Mouse (Mus musculus) mouse embryonic stem cell (cell line): Measurements from ENCODE around the gene Napa.

Experiments
- in situ Hi-C, 2 experiments: fragments of 300-500 bp; cut with MboI; formaldehyde crosslinking; loops; 1 replicate in 1 of 2; 3 replicates in 1 of 2; pipeline ENCODE4 v1.14.3; 2019 to 2020; ENCODE audit warnings: low sequenced_read_pairs in 2 of 2, low pct_unique_long_range_greater_than_20kb in 1 of 2, mixed read lengths in 1 of 2; ENCODE audit not compliant: unreplicated experiment in 1 of 2

Gene Napa

DNA sequence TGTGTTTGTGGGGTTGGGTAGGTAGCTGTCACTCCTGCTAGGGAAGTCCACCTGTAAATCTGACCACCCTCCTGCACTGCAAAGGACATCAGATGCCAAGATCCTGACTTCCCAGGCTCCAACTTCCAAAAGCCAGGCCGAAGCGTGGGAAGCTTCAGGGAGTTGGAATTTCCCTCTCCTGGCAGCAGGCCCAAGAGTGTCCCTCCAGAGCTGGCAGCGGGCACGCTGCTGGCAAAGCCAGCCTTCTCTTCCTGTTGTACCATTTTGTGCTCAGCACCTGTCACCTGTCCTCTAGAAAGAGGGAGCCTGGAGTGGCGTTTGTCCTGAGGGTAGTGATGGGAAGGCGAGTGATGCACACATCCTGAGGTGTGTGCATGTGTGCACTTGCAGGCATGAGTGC, 30.1 kb downstream of the Napa start:
- in situ Hi-C loops, result no loop called here

DNA sequence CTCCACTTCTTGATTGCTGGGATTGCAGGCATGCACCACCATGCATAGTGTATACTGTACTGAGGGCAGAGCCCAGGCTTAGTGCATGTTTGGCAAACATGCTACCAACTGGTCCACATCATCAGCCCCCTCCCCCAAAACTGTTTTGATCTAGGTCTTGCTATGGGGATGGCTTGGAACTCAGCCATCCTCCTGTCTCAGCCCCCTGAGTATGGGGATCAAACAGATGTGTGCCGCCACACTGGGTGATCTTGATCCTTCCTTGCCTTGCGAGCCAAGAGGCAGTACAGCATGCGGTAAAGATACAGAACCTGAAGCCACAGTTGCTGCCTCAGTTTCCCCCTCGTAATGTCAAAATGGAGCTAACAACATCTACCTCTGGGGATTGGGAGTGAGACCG, 30.6 kb downstream of the Napa start:
- in situ Hi-C loops, result no loop called here

- in situ Hi-C loops, result no loop called here
Measured at GRCm38 (mm10) chr7:16129421-16129845, 31.2 kb downstream of the Napa start, which contains the start of gene Slc8a2. Slc8a2 (plus strand) TSS chr7:16129826.

GRCm38 (mm10) chr7:16129846-16130691, 31.8 kb downstream of the Napa start:
- in situ Hi-C loops, result no loop called here

DNA sequence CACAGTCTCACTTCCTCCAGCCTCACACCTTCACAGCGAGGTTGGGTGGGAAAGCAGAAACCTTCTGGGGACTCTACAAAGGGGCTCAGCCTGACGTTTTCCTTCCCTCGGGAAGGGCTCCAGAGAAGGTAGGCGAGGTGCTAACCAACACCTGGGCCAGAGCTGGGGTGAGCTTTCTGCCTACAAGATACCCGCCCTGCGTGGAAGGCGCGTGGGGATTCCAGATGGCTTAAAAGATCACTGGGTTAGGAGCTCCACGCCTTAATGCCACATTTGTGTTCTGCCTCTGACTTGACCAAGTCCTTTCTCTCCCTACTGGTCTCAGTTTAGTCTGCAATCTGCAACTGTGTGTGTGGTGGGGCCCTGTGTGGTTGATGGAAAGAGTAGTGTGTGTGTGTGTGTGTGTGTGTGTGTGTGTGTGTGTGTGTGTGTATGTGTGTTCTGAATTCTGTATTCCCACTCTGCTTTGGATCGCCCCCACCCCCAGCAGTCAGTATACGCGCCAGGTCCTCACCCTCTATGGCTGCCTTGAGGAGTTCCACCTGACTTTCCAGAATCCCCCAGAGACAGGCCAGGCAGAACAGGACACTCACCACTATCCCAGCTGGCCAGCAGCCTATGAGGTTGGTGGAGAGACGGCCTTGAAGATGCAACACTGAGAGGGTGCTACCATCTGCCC, 32.8 kb downstream of the Napa start:
- in situ Hi-C loops, result no loop called here

- in situ Hi-C loops, result no loop called here
Measured at GRCm38 (mm10) chr7:16132161-16132581, 33.9 kb downstream of the Napa start.

DNA sequence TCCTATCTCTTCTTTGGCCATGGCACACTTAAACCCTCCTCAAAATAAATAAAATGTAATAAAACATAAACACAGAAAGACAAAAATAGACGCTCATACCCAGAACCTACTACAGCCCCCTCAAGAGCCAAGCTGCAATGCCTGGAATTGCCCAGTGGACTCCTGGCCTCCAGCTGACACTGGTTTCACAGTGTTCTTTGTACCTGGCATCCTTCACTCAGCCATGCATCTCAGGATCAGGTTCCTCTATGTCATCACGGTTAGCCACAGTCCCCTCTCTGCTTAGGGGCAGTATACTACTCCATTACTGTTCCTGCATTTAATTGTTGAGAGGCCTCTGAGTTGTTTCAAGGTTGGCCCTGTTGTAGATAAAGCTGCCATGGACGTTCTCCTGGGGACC, 34.7 kb downstream of the Napa start:
- in situ Hi-C loops, result no loop called here

GRCm38 (mm10) chr7:16133691-16134090, 35.4 kb downstream of the Napa start:
- in situ Hi-C loops, result no loop called here

DNA sequence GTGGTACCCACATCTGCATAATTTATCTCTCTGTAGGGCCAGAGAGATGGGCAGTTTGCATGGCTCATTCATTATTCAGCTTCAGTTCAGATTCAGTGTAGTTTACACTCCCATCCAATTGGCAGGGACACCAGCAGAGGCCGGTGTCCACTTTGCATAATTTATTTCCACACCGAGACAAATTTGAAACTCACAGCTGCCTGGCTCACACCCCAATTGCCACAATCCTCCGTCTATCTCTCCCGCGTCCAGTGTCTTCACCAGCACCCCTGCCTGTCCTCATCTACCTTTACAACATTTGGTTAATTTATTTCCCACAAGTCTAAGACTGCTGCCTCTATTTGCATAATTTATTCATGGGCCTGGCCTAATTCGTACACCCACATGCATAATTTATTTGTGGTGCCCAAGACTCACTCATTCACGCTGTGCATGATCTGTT, 36.7 kb downstream of the Napa start:
- in situ Hi-C loops, result no loop called here

GRCm38 (mm10) chr7:16146489-16147410, 48.5 kb downstream of the Napa start:
- in situ Hi-C loops, result no loop called here

DNA sequence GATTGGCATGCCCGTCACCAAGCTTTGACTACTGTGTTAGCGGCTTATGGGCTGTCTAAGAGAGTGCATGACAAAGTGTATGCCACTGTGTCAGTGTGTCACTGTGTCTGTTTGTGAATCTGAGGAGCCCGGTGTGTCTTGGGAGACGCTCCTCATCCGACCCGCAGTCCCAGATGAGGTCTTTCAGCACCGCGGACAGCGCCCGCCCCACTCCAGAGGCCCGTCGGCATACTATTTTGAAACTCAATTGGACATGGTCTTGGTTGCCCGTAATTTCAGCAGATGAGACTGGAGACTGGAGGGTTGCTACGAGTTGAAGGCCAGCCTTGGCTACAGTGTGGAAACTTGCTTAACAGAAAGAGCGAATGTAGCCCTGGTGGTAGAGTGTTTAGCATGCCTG, 49.4 kb downstream of the Napa start:
- in situ Hi-C loops, result no loop called here

- in situ Hi-C loops, result no loop called here
Measured at GRCm38 (mm10) chr7:16149241-16149640, 51.0 kb downstream of the Napa start.

DNA sequence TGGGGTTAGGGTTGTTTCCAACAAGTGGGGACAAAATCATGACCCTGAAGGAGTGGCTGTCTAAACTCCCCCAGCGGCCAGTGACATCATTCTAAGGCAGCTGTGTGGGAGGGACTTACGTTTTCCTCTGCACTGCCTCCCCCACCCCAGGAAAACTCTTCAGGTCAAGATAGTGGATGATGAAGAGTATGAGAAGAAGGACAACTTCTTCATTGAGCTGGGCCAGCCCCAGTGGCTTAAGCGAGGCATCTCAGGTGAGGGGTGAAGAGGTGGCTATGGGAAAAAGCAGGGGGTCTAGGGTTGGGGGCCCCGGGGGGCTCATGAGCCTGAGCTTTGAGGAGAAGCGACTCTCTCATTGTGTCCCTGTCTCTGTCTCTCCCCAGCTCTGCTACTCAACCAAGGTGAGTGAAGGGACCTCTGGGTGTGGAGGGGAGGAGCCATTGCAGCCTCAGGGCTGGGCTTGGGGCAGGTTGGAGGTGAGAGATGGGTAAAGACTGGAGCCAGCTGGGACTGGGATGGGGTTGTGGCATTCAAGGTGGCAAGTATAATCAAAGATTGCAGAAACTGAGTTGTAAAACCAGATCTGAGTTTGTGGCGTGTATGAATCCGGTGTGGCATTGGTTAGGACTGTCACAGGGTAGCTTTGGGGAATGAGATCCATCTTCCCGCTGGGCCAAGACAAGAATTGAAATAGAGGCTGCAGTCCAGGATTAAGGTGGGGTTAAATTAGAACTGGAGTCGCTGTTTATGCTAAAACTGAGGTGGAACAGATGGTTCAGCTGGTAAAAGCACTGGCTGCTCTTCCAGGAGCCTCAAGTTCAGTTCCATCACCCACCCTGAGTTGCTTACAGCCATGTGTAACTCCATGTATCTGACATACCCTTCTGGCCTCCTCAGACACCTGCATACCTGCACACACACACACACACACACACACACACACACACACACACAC, 52.2 kb downstream of the Napa start:
- in situ Hi-C loops, result no loop called here

- in situ Hi-C loops, result no loop called here
Measured at GRCm38 (mm10) chr7:16153522-16153921, 55.3 kb downstream of the Napa start.

GRCm38 (mm10) chr7:16155132-16155872, 57.0 kb downstream of the Napa start:
- in situ Hi-C loops, result no loop called here

GRCm38 (mm10) chr7:16156105-16156714, 58.0 kb downstream of the Napa start:
- in situ Hi-C loops, result no loop called here

GRCm38 (mm10) chr7:16158735-16159134, 60.5 kb downstream of the Napa start:
- in situ Hi-C loops, result no loop called here
